Mouse (Mus musculus) lung, postnatal 14 days (tissue): ENCODE measurements around the gene Tnxb.

Experiments
- DNase-seq: peaks from one replicate; pipeline ENCODE4 v3.0.0; 2021

Gene Tnxb

DNA sequence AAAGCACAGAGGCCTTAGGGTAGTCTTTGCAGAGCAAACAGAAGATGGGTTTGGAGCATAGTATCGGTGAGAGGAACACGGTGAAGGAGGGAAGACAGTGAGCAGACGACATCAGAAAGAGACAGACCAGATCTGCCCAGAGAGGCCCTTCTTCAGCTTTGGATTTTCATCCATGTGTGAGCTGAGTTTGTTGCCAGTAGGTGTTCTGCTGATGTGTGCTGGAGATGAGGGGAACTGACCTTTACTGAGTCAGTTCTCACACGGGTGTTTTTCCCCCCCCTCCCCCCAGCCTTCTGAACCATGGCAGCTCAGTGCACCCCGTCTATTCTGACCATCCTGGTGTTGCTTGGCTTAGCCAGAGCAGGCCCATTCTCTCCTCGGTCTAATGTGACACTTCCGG, at the start of gene Tnxb:
Gene Tnxb, plus strand, starts transcription at position 301 of the 400 bp plus-strand sequence.
- no peak for DNase-seq

DNA sequence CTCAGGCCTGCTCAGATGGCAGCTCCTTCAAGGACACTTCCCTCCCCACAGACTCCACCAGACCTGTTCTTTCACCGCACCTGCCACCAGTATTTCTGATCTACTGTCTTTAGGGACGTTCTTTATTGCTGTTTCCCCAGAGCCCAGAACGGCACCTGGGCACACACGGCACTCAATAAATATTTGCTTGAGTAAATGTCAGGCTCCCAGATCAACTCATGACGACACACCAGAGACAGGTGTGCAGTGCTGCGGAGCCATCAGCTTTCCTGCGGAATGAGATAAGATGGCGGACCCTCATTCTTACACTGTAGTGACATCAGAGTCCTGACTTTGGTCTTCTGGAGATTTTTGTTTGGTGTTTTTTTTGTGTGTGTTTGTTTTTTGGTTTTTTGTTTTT, 49.3 kb upstream of the Tnxb start:
- DNase-seq = no peak

DNA sequence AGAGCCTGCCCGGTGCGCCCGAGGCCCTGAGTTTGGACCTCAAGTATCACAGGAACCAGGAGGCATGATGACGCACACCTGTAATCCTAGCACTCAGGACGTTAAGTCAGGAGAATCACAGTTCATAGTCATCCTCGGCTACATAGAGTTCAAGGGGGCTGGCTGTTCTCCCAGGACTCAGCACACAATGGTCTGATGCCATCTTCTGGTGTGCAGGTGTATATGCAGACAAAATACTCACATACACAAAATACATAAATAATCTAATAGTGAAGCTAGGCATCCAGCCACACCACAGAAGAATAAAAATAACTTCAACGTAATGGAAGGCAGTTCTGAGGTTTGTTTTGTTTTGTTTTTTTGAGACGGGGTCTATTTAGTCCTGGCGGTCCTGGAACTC, 47.2 kb upstream of the Tnxb start:
- DNase-seq = no peak

DNA sequence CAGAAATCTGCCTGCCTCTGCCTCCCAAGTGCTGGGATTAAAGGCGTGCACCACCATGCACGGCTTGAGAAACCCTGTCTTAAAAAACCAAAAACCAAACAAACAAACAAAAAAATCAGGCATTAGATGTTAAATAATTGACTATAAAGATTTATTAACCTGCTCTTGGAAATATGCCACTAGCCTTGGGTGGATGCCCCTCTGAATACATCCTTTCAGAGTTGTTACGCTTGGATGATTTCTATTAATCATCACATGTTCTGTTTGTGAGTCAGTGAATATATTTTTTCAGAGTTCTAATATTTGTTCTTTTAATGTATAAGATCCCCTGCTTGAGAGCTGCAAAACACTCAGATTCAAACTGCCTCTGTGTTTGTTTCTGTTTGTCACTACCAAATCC, 45.4 kb upstream of the Tnxb start:
- no peak for DNase-seq

DNA sequence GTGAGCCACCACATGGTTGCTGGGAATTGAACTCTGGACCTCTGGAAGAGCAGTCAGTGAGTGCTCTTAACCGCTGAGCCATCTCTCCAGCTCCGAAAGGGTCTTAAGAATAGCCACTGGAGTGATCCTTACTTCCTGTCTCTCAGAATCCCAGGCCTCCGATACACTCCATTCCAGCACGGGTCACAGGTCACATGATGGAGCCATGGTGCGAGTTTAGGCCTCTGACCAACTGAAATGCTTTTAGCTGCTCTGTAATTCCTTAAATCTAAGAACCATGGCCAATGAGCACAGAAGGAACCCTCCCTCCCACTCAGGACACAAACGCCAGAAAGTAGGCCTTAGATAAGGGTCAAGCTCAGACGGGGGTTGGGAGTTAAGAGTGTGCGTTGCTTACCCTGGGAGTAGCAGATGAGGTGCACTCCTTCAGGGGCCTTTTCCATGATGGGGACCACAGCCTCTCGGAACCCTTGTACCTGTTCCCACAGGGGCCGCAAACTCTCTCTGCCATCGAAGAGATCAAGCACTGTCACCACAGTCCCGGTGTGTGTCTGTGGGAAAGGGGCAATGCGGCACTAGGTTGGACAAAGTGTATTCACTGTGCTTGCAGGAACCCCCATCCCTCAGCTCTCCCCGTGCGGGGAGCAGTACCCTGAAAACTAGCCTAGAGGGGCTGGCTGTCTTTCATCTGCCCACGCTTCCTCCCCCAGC, 44.1 kb upstream of the Tnxb start:
- no peak for DNase-seq

DNA sequence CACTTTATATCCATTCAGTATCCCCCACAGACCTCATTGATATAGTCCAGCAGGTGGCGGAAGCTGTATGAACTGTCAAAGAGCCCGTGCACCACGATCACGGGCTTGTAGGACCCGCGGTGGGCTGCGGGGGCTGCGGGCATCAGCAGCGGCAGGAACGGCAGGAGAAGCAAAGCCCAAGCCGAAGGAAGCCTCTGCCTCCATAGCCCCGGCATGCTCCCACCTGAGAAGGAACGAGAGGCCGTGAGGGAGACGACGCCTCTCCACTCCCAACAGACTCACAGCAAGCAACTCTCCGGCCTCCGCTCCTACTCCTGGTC, 43.6 kb upstream of the Tnxb start:
- DNase-seq = no peak

DNA sequence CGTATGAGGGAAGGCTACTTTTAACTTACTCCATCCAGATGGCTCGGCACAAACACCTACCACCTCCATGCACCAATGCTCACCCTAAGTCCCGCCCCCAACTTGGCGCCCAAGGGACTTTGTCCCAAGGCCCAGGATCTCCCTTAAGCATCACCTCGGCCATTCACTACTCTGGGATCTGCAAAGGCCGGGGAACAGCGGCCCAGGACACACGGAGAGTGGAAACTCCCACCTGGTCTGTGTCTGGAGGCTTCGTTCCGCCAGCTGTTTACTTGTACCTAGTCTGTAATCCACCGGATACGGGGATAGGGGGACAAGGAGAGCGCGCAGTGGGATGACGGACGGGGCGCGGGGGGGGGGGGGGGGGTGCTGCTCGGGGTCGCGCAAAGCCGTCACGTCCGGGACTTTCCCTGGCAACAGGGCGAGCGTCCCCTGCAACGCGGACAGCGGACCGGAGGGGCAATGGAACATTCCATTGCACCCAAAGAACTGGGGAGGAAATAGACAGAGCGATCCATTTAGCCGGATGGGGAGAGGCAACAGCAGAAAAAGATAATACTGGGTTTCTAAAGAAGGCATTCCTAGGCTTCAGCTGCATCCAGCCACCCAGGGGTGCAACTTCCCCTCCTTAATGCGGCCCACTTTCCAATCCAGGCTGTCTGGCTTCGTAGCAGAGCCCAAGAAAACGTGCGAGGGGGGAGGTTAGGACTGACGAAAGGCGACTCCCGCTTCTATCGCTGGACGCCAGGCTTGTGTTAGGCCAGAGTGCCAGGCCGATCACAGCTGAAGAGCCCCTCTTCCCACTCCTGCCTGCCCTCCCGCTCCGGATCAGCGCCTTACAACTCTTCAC, 43.0 kb upstream of the Tnxb start:
- peak; percentile 84 for DNase-seq

DNA sequence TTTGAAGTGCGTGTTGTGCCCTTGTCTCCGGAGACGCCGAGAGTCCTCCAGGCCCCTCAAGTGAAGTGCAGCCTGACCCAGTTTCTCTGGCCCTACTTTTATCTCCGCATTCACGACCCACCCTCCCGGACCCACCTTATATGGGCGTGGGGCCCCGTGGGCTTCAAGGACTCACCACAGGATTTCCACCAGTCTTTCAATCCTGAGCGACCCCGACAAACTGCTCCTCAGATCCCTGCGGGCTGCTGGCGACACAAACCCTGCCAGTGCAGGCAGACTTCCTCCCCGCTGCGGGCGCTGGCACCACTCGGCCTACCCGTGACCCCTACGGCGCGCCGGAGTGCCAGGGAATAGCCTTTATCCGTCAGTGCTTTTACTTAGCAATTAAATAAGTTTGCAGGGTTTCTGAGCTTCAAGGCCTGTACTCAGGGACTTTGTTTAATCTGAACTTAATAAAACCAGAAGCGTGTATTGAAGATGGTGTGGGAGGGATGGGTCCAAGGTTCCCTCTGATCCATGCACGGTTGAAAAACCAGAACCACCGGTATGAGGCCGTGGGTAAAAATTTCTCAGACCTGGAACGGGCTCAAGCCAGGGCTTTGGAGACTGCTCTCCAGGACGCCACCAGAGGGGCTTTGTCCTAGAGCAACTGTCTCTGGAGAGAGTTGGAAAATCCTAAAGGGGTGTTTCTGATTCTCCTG, 42.2 kb upstream of the Tnxb start, which contains the start of gene Ppt2:
Gene Ppt2, minus strand, starts transcription at position 568 of the 701 bp plus-strand sequence.
- peak; percentile 62 for DNase-seq

DNA sequence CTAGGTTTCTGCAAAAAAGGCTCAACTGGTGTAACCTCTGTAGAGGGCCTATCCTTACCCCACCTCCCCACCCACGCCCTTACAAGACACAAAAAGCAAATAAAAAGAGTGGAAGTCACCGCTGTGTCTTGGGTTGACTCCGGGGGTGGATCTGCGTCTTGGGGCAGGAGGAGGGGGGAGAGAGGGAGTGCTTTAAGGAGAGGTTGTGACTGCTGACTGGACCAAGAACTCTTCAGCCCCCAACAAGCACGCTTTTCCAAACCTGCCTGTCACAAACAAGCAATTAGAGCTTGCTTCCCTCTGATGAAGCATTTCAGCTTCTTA, 41.7 kb upstream of the Tnxb start:
- no peak for DNase-seq

DNA sequence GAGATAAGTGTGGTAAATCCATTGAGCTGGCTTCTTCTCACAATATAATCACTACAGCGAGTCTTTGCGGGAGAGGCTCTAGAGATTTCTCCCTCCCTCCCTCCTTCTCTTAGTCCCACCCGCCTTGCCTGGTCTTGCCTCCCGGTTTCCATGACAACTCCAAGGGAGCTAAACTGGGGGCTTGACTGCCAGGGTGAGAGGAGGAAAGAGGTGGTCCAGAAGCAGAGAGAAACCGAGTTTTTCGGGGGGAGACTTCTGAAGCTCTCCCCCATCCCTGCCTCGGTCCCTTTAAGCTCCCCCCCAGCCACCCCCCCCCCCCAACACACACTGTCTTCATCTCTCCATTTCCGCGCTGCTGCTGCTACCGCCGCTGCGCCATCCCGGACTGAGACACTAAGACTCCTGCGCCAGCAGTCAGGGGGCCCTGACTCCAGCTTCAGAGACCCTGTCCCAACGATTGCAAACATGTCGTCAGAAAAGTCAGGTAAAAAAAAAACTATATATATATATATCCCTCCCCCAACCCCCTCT, 41.0 kb upstream of the Tnxb start, which contains the start of gene Prrt1:
Gene Prrt1, plus strand, starts transcription at position 313 of the 531 bp plus-strand sequence.
- no peak for DNase-seq

DNA sequence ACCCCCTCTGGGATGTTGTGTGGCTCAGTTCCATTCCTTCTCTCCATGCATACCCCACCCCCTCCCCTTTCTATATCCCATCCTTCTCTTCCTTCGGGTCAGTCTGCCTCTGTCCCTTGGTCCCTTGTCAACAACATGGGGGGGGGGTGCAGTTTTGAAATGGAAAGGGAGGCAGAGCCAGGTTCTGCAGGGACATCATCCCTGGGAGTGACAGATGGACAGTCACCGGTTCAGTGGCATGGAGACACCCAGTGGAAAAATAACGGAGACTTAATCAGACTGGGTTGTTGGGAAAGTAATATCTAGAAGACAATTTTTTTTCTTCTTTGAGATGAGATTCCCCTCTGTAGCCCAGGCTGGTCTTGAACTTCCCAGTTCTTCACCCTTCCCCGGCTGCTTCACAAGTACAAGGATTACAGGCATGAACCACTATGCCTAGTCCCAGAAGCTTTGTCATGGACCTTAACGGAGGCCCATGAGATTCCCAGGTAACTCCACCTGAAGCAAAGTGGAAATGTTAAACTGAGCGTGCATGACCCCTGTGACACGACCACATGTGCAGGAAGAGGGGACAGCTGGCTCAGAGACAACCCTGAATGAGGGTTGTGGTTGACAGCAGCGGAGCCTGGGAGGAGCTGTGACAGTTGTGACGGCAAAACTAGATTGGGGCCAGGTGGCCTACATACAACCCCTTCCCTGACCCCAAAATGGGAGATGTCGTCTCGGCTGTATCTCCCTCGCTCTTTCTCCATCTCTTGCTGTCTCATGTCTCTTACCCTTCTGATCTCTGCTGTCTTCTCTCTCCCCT, 40.3 kb upstream of the Tnxb start:
- DNase-seq = no peak

DNA sequence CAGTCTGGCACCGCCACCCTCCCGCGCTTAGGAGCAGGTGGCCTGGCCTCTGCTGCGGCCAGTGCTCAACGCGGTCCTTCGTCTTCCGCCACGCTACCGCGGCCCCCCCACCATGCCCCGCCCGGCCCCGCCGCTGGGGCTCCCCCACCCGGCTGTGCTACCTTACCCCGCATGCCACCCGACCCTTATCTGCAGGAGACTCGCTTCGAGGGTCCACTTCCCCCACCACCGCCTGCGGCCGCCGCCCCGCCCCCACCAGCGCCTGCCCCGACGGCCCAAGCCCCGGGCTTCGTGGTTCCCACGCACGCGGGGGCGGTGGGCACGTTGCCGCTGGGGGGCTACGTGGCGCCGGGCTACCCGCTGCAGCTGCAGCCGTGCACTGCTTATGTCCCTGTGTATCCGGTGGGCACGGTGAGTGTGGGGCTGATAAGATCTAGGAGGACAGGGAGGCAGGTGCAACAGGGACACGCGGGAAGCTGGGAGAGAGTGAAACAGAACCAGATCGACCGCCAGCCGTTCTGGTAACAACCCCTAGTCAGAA, 39.5 kb upstream of the Tnxb start:
- no peak for DNase-seq

DNA sequence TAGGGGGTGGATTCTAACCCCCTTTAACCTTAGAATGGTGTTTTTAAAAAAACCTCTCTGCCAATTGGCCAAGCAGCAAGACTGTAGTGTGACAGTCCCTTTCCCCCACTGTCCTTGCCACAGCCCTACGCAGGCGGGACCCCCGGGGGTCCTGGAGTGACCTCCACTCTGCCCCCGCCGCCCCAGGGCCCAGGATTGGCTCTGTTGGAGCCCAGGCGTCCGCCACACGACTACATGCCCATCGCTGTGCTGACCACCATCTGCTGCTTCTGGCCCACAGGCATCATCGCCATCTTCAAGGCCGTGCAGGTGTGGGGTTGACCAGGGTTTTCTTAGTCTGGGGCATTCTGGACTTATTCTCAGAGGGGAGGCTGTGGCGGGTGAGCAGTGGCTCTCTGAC, 38.7 kb upstream of the Tnxb start:
- no peak for DNase-seq

DNA sequence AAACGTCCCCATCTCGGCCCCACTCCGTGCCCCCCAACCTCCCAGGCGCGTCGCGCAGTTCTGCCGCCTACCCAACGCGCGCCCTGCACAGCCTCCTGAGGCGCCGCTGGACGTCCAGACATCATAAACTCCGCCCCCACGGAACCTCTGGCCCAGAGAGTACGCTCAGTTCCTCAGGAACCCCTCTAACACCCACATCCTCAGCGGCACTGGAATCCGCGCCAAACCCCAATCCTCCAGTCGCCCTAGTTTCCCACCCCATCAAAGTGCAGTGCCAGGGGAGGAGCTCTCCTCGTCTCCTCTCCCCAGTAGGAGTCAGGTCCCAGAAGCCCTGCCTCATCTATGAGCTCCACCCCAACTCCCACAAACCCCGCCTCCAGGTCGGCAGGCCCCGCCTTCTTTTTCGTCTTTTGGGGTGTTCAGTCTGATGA, 38.1 kb upstream of the Tnxb start:
- peak; percentile 81 for DNase-seq

DNA sequence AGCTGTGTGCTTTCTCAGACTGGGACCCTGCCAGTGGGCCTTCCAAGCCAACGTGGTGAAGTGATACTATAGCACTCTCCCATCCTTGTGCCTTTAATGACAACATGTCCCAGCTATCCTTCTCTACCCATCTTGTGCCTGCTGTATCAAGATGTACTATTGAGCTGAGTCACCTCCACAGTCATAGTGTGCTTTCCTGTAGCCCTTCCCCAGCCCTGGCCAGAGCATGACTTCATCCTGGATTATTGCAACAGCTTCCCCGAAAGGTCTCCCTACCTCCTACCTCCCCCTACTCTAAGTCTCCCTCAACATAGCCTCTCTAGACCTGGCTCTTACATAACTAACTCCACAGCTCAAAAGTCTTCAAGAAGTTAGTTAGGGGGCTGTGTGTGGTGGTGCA, 34.7 kb upstream of the Tnxb start:
- no peak for DNase-seq

DNA sequence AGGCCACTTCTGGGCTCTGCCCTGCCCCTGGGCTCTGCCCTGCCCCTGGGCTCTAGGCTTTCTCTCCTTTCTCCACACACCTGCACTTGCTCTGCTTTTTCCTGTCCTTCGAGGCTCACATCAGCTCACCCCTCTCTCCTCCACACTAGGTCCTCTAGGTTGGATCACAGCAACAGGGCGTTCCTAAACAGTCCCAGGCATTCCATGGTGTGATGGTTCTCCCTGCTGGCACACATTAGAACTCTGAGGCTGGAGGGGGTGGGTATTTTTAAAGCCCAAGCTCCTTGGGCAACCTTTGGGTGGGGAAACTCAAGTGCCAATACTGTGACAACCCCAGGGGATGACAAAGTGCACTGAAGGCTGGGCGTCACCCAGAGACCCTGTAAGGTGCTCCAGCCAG, 32.9 kb upstream of the Tnxb start:
- DNase-seq = no peak

DNA sequence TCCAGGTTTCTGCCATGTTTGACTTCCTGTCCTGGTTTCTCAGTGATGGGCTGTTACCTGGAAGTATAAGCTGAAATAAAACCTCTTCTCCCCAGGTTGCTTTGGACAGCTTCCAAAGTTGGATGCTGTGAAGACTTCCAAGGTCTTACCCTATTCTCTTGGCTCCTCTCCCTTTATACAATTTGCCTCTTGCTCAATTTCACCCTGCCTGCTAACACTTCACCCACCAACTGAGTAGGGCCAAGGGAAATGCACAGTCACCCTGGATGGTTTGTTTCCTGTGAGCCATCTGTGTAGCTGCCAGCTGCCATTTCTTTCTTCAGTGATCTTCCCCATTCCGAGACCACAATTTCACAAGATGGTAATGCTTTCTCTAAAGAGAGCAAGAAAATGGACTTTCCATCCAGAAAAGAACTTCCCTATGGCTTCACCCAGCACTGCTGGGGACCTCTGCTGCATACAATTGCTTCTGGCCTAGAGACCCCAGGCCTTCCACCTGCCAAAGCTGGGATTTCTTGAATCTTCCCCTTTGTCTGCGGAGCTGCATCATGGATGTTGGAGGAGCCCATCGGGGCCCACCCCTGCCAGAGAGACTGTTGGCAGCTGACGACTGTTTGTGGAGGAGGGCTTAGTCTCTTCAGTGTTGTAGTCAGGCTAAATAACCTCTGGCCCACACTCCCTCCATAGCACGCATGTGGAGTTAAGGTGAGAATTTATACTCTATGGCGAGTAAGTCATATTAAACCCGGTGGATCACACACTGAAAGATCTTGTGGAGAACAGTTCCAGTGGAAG, 30.7 kb upstream of the Tnxb start:
- DNase-seq = no peak

DNA sequence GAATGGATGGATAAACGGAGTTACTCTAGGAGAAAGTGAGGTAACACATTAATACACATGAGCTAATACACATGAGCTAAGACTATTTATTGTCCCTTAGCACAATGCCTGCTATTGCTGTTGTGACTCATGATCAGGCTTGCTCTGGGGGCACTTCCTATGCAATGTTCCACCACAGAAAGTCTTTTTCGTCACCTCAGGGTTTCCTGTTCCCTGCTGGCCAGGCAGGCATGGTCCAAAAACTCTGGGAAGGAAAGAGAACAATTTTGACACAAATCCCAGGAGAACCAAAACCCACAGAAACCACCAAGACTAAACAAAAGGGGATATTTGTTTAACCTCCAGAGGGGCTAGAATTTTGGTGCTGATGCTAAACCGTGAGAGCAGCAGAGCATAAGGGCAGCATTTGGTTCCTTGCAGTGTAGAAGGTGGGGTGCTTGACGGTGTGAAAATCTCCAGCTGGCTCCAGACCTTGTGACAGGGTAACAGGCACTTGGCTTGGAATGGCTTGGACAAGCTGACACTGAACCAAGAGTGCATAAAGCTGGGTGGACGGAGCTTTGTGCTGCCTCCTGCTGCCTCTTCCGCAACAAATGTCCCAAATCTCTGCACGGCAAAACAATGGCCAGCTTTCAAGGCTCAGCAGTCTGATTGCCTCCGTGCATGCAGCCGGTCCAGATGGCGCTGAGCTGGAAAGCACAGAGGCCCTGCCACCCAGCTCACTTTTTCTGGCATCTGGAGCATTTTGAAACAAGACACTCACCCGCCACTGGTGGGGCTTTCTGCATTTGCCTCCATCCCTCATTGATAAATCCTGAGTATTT, 29.3 kb upstream of the Tnxb start:
- DNase-seq = no peak

DNA sequence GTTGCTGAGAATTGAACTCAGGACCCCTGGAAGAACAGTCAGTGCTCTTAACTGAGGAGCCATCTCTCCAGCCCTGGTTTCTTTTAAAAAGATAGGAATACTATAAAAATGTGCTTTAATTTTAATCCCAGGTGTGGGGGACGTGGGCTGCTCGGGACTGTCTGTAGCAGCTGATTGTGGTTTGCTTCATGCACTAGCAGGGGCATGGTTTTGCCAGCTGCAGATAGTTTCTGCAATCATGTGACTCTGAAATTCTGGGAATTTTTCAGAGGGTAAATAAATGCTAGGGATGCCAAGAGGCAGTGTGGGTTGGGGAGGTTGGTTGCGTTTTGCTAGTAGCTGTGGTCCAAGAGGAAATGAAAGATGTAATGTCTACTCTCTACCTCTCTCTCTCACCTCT, 28.4 kb upstream of the Tnxb start:
- DNase-seq = no peak

DNA sequence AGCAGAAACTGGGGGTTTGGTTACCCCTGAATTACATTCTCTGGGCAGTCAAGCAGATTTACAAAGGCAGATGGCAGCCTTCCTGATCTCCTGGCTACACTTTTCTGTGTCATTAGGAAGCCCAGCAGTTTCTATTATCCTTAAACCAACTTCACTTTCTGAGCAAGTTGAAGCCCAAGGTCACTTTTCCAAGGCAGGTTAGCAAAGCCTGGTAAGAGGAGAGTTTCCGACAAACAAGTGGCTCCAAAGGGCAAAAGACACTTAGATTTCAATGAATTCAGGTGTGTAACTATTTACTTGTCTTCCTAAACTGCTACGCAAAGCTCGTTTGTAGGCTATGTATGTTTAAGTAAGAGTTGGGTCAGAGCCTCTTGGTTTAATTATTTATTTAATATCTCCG, 27.0 kb upstream of the Tnxb start:
- DNase-seq = no peak

DNA sequence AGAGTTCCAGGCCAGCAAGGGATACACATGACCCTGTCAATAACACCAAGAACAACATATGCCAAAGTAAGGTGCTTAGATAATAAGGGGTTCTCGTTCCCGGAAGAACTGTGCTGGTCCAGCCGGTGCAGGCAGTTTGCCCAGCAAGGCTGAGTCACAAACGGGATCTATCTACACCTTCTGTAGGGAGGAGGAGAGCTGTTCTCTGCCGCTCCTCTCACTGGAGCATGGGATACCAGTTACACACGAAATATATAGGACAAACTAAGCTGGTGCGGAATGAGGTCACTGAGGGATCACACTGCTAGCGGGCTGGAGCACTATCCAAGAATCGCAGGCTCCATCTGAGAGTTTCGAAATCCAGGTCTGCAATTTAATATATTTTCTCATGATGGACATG, 26.4 kb upstream of the Tnxb start:
- no peak for DNase-seq
